In genomic region chr19:15796466-15796865, GRCm38 (mm10) we compare ENCODE assay signal across 21 mouse cellular contexts.
DNase-seq lines count a peak whose midpoint lies in the region; ATAC-seq lines count a peak whose summit lies in the region.
"Had no signal": no experiment of that assay in that cellular context is flagged by ENCODE, and none has a peak within 500 bp of the region (broad histone marks: within the 10 kb centered on the region; RNA-seq: fewer than 3 reads in every experiment).

No protein-coding gene starts in this region.

- no peaks in the 10 kb centered on the region for H3K9me3 ChIP-seq in kidney, embryonic 14.5 days (ENCODE audit: control insufficient read depth, low read length)
- H3K9me3 ChIP-seq: embryonic facial prominence, embryonic 15.5 days; forebrain, embryonic 10.5 days; heart, embryonic 10.5 days had no signal

- no peaks in the 10 kb centered on the region for H3K36me3 ChIP-seq in kidney, embryonic 14.5 days (ENCODE audit: control insufficient read depth, insufficient read depth, low read length)
- H3K36me3 ChIP-seq: embryonic facial prominence, embryonic 15.5 days; forebrain, embryonic 10.5 days; heart, embryonic 10.5 days had no signal

- H3K4me1 ChIP-seq in kidney, embryonic 14.5 days (ENCODE audit: control insufficient read depth, insufficient read depth, low read length): peaks cover 9% of the 10 kb centered on the region; the same call in 1 of the 2 replicates
- H3K4me1 ChIP-seq: heart, embryonic 10.5 days had no signal

- H3K4me3 ChIP-seq in kidney, embryonic 14.5 days (ENCODE audit: low read length): no peak overlapping the region
- H3K4me3 ChIP-seq: embryonic facial prominence, embryonic 15.5 days; erythroblast, embryonic 14.5 days; forebrain, embryonic 10.5 days; heart, embryonic 10.5 days had no signal

- no peak overlapping the region for H3K27ac ChIP-seq in kidney, embryonic 14.5 days (ENCODE audit: low read depth, low read length)
- H3K27ac ChIP-seq: embryonic facial prominence, embryonic 15.5 days; forebrain, embryonic 10.5 days; heart, embryonic 10.5 days; hindbrain, embryonic 14.5 days had no signal

- no peak overlapping the region for H3K9ac ChIP-seq in kidney, embryonic 14.5 days (ENCODE audit: low read depth, low read length)
- H3K9ac ChIP-seq: embryonic facial prominence, embryonic 15.5 days; hindbrain, embryonic 14.5 days had no signal

- ATAC-seq in kidney, embryonic 14.5 days (ENCODE audit: low FRiP score, low TSS enrichment): peak; percentile 44; the same call in 1 of the 2 replicates
- ATAC-seq in frontal cortex, adult (ENCODE audit: low TSS enrichment): no peak
- ATAC-seq: forebrain, embryonic 14.5 days had no signal

- DNase-seq in kidney, postnatal 10 days: no peak
- peak; percentile 4 for DNase-seq in ovary, adult 18-20 months (ENCODE audit: low spot score)
- no peak for DNase-seq in ovary, postnatal 36 days (ENCODE audit: low spot score)
- DNase-seq in adrenal gland, postnatal 14 days: peak; percentile 11
- DNase-seq in testis, postnatal 10 days (ENCODE audit: low spot score): peak; percentile 60
- DNase-seq in lung, postnatal 4 days: no peak
- DNase-seq: cerebellum, adult 11 months; cerebellum, adult 8-10 months; cerebellum, postnatal 14 days; embryo, embryonic 11 days; gastrocnemius, postnatal 36 days; heart, adult 11 months; heart, postnatal 14 days had no signal

- no peak overlapping the region for H3K4me2 ChIP-seq in kidney, embryonic 14.5 days (replicated peaks; ENCODE audit: low read depth, low read length)
- H3K4me2 ChIP-seq: embryonic facial prominence, embryonic 15.5 days; hindbrain, embryonic 14.5 days had no signal

- H3K27me3 ChIP-seq in kidney, embryonic 14.5 days (ENCODE audit: control insufficient read depth, insufficient read depth, low read length): 0 out of 2 replicates have a peak, but pooled peaks cover 5% of the 10 kb centered on the region
- H3K27me3 ChIP-seq: embryonic facial prominence, embryonic 15.5 days had no signal

- 15% methylated on average over 4 of the region's 4 CpGs for WGBS in kidney, embryonic 14.5 days

Comparison
In these comparisons a context has a peak if more than half of its experiments do, and no peak if none do; other contexts are left out.
1. DNase-seq: peak in ovary, adult 18-20 months (single experiment), adrenal gland, postnatal 14 days (single experiment) and testis, postnatal 10 days (single experiment); none in kidney, postnatal 10 days (single experiment), ovary, postnatal 36 days (single experiment) and lung, postnatal 4 days (0 of 2).